Mouse (Mus musculus) megakaryocyte, embryonic 14.5 days (primary cell): Measurements from ENCODE around the gene Mettl27. TPM values are rescaled to one million over a fixed set of nuclear protein-coding genes. Genes with fewer than 3 reads are reported as not detected.

Experiments used
- H3K27me3 ChIP-seq: replicated peaks from 2 replicates; pipeline ENCODE3; 2012; ENCODE audit warnings: inconsistent platforms
- H3K36me3 ChIP-seq: replicated peaks from 2 replicates; pipeline ENCODE3; 2012; ENCODE audit warnings: low read length, inconsistent platforms, mixed read lengths
- H3K4me1 ChIP-seq: 2 replicates; pipeline ENCODE4 v1.6.1; 2012; ENCODE audit warnings: inconsistent platforms
- H3K4me3 ChIP-seq: replicated peaks from 2 replicates; pipeline ENCODE3; 2012; ENCODE audit warnings: moderate library complexity, mild to moderate bottlenecking, inconsistent platforms
- H3K9me3 ChIP-seq: 2 replicates; pipeline ENCODE4 v1.6.1; 2012; ENCODE audit warnings: inconsistent platforms
- FLI1 ChIP-seq: IDR thresholded peaks from 2 replicates; pipeline ENCODE4 v1.6.1; 2012; ENCODE audit warnings: low read length, inconsistent platforms, mixed read lengths
- GATA1 ChIP-seq: IDR thresholded peaks from 3 replicates; pipeline ENCODE4 v1.6.1; 2012; ENCODE audit warnings: mixed read lengths, low read length, inconsistent platforms, borderline replicate concordance
- polyA plus RNA-seq: library from polyadenylated mRNA; stranded (reverse); fragments of >175 nt; gene quantifications from 2 replicates; pipeline ENCODE4 v1.2.3, GENCODE M21; 2012; ENCODE audit warnings: low replicate concordance; ENCODE audit not compliant: insufficient read depth

Gene Mettl27
- polyA plus RNA-seq, 1 experiment: 34.3 TPM

- peaks cover 8% of the 10 kb centered on the region for H3K27me3 ChIP-seq
- TF ChIP-seq FLI1 (no peak), GATA1 (no peak)
- no peaks in the 10 kb centered on the region for H3K36me3 ChIP-seq
- no peaks in the 10 kb centered on the region for H3K9me3 ChIP-seq
- H3K4me3 ChIP-seq: no peak overlapping the region
- H3K4me1 ChIP-seq: peaks cover 54% of the 10 kb centered on the region
These were observed 44.5 kb downstream of the Mettl27 start for GRCm38 (mm10) chr5:134976577-134977250.

DNA sequence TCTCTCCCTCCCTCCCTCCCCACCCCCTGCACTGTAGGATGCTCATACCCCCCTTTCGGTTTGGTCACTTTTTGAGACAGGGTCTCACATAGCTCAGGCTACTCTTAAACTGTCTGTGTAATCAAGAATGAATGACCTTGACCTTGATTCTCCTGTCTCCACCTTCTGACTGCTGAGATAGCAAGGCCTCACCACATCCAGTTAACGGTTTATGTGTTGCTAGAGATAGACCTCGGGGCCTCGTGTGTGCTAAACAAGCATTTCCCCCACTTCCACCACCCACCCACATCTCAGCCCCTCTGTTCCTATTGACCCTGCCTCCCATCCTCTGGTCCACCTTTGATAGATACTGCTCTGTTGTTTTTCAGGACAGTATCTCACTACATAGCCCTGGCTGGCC, 45.7 kb downstream of the Mettl27 start:
- H3K9me3 ChIP-seq: no peaks in the 10 kb centered on the region
- peaks cover 47% of the 10 kb centered on the region for H3K4me1 ChIP-seq
- no peak overlapping the region for H3K4me3 ChIP-seq
- H3K36me3 ChIP-seq: no peaks in the 10 kb centered on the region
- H3K27me3 ChIP-seq: peaks cover 8% of the 10 kb centered on the region
- no peak for TF ChIP-seq GATA1
- TF ChIP-seq FLI1: no peak

DNA sequence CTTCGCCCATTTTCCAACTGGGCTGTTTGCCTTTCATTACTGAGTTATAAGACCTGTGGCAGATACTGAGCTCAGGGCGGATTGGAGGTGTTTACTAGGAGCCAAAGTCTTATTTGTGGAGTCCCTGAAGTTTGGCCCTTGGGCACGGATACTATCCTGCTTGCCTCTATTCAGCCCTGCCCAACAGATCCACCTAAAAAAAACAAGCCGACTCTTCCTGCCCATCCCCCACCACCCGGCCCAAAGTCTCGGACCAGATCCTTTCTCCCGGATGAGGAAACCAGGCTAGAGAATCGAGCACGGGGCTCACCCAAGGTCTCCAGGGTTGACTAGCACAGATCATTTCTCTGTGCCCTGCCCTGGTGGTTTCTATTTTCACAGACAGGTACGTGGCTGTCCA, 49.0 kb downstream of the Mettl27 start:
- TF ChIP-seq GATA1: no peak
- no peak overlapping the region for H3K4me3 ChIP-seq

DNA sequence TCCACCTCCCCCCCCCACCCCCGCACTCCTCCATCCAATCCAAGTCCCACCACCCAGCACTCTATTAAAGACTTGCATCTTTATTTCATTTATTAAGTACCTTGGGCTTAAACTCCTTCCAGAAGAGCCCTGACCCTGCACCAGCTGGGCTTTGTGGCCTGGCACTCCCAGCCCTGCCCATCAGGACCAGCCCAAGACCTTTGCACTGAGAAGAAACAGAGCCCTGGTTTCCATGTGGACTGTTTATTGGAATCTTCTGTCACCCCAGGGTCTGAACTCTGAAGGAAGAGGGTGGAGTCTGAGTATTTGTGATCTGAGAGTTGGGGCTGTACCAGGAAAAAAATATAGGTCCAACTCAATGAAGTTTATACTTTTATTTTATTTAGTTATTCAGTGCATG, 50.9 kb downstream of the Mettl27 start:
- H3K4me3 ChIP-seq: no peak overlapping the region
- peaks cover 52% of the 10 kb centered on the region for H3K27me3 ChIP-seq
- peaks cover 44% of the 10 kb centered on the region for H3K4me1 ChIP-seq
- TF ChIP-seq FLI1: no peak
- no peak for TF ChIP-seq GATA1
- H3K9me3 ChIP-seq: peaks cover 5% of the 10 kb centered on the region; the same call in 1 of the 2 replicates
- H3K36me3 ChIP-seq: no peaks in the 10 kb centered on the region

More for the DNA sequence above, 49.0 kb downstream of the Mettl27 start:
- H3K4me1 ChIP-seq: peaks cover 37% of the 10 kb centered on the region
- no peaks in the 10 kb centered on the region for H3K36me3 ChIP-seq
- H3K9me3 ChIP-seq: peaks cover under 1% of the 10 kb centered on the region; the same call in 1 of the 2 replicates
- H3K27me3 ChIP-seq: peaks cover 36% of the 10 kb centered on the region

GRCm38 (mm10) chr5:134983771-134984170, 51.6 kb downstream of the Mettl27 start:
- TF ChIP-seq GATA1 (no peak), FLI1 (no peak)
- H3K4me3 ChIP-seq: no peak overlapping the region
- H3K4me1 ChIP-seq: peaks cover 47% of the 10 kb centered on the region
- H3K36me3 ChIP-seq: no peaks in the 10 kb centered on the region
- peaks cover 53% of the 10 kb centered on the region for H3K27me3 ChIP-seq
- H3K9me3 ChIP-seq: peaks cover 5% of the 10 kb centered on the region; the same call in 1 of the 2 replicates

- Histone ChIP-seq H3K36me3 (no peaks in the 10 kb centered on the region), H3K27me3 (peaks cover 69% of the 10 kb centered on the region), H3K9me3 (peaks cover 5% of the 10 kb centered on the region; the same call in 1 of the 2 replicates), H3K4me1 (peaks cover 67% of the 10 kb centered on the region), H3K4me3 (peak within 1 kb of the TSS; percentile 84)
- no peak for TF ChIP-seq GATA1
- no peak for TF ChIP-seq FLI1
These were observed 53.6 kb downstream of the Mettl27 start, which contains the start of gene Cldn3 for GRCm38 (mm10) chr5:134985633-134986297. TSS of gene Cldn3 (plus strand) at chr5:134986214.

DNA sequence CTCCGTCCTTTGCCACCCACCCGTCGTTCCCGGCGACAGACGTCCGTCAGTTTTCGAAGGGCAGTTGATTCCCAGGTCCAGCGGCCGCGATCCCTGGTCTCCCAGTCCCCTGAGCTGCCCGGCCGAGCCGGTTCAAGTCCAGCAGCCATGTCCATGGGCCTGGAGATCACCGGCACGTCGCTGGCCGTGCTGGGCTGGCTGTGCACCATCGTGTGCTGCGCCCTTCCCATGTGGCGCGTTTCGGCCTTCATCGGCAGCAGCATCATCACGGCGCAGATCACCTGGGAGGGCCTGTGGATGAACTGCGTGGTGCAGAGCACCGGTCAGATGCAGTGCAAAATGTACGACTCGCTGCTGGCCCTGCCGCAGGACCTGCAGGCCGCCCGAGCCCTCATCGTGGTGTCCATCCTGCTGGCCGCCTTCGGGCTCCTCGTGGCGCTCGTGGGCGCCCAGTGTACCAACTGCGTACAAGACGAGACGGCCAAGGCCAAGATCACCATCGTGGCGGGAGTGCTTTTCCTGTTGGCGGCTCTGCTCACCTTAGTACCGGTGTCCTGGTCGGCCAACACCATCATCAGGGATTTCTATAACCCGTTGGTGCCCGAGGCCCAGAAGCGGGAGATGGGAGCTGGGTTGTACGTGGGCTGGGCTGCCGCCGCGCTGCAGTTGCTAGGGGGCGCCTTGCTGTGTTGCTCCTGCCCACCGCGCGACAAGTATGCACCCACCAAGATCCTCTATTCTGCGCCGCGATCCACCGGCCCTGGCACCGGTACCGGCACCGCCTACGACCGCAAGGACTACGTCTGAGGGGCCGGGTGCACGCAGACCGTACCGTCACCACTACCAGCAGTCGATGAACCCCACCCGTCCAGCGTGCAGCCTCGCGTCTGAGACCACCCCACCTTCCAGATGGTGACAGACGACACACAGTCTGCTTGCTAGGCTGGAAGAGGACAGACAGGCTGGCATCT, 54.4 kb downstream of the Mettl27 start:
- peaks cover 71% of the 10 kb centered on the region for H3K27me3 ChIP-seq
- H3K9me3 ChIP-seq: peaks cover 5% of the 10 kb centered on the region; the same call in 1 of the 2 replicates
- H3K4me3 ChIP-seq: peak overlapping the region; percentile 84
- peaks cover 64% of the 10 kb centered on the region for H3K4me1 ChIP-seq
- no peaks in the 10 kb centered on the region for H3K36me3 ChIP-seq
- no peak for TF ChIP-seq FLI1
- no peak for TF ChIP-seq GATA1

- peaks cover 5% of the 10 kb centered on the region; the same call in 1 of the 2 replicates for H3K9me3 ChIP-seq
- H3K4me3 ChIP-seq: peak overlapping the region; percentile 46
- no peak for TF ChIP-seq GATA1
- TF ChIP-seq FLI1: no peak
- peaks cover 71% of the 10 kb centered on the region for H3K27me3 ChIP-seq
- peaks cover 62% of the 10 kb centered on the region for H3K4me1 ChIP-seq
- H3K36me3 ChIP-seq: no peaks in the 10 kb centered on the region
These were observed 57.0 kb downstream of the Mettl27 start for GRCm38 (mm10) chr5:134989166-134989565.

GRCm38 (mm10) chr5:134989741-134990140, 57.6 kb downstream of the Mettl27 start:
- H3K9me3 ChIP-seq: peaks cover 5% of the 10 kb centered on the region; the same call in 1 of the 2 replicates
- peak overlapping the region; percentile 4 for H3K4me3 ChIP-seq
- TF ChIP-seq FLI1 (no peak), GATA1 (no peak)
- H3K36me3 ChIP-seq: no peaks in the 10 kb centered on the region
- peaks cover 66% of the 10 kb centered on the region for H3K27me3 ChIP-seq
- H3K4me1 ChIP-seq: peaks cover 59% of the 10 kb centered on the region

Other genes with a start within 250 kb of the Mettl27 start
- gene Limk1, start 243.8 kb upstream of the Mettl27 start, polyA plus RNA-seq: 54.8 and 104 TPM in 2 replicates
- gene Eln, start 185.0 kb upstream of the Mettl27 start, polyA plus RNA-seq: 0.19 TPM in 1 of 2 replicates, not detected in the other
- not detected in 2 replicates for gene Tmem270, start 25.6 kb upstream of the Mettl27 start, polyA plus RNA-seq
- gene Cldn13, start 16.8 kb upstream of the Mettl27 start, polyA plus RNA-seq: not detected in 2 replicates
- gene Cldn4, start 14.6 kb downstream of the Mettl27 start, polyA plus RNA-seq: not detected in 2 replicates
- gene Cldn3, start 53.8 kb downstream of the Mettl27 start, polyA plus RNA-seq: 0.64 and 3.8 TPM in 2 replicates
- 23.7 and 34.3 TPM in 2 replicates for gene Abhd11, start 76.8 kb downstream of the Mettl27 start, polyA plus RNA-seq
- 1.1 and 1.6 TPM in 2 replicates for gene Stx1a, start 91.1 kb downstream of the Mettl27 start, polyA plus RNA-seq
- gene Dnajc30, start 131.8 kb downstream of the Mettl27 start, polyA plus RNA-seq: 42.1 and 116 TPM in 2 replicates
- 67.0 and 146 TPM in 2 replicates for gene Bud23, start 132.6 kb downstream of the Mettl27 start, polyA plus RNA-seq
- 0.44 and 2.3 TPM in 2 replicates for gene Vps37d, start 145.9 kb downstream of the Mettl27 start, polyA plus RNA-seq
- 0.12 TPM in 1 of 2 replicates, not detected in the other for gene Mlxipl, start 157.5 kb downstream of the Mettl27 start, polyA plus RNA-seq
- gene Tbl2, start 217.3 kb downstream of the Mettl27 start, polyA plus RNA-seq: 6.6 TPM in 1 of 2 replicates, not detected in the other
- 58.2 and 75.1 TPM in 2 replicates for gene Bcl7b, start 235.9 kb downstream of the Mettl27 start, polyA plus RNA-seq